ENCODE assay signal across 26 mouse cellular contexts in genomic region chr9:44468224-44468623, GRCm38 (mm10). TPM values are rescaled to one million over a fixed set of nuclear protein-coding genes. Genes with fewer than 3 reads are reported as not detected.
DNase-seq lines count a peak whose midpoint lies in the region; ATAC-seq lines count a peak whose summit lies in the region.
"Had no signal": no experiment of that assay in that cellular context is flagged by ENCODE, and none has a peak within 500 bp of the region (broad histone marks: within the 10 kb centered on the region; RNA-seq: fewer than 3 reads in every experiment).

No protein-coding gene starts in this region.

- H3K4me2 ChIP-seq in kidney, embryonic 15.5 days, result no peak overlapping the region
- no peak overlapping the region for H3K4me2 ChIP-seq in intestine, embryonic 15.5 days (replicated peaks)
- H3K4me2 ChIP-seq in midbrain, embryonic 15.5 days, result no peak overlapping the region
- H3K4me2 ChIP-seq: heart, embryonic 11.5 days; hindbrain, embryonic 14.5 days; neural tube, embryonic 12.5 days had no signal

- H3K9me3 ChIP-seq in kidney, embryonic 15.5 days (replicated peaks), result no peaks in the 10 kb centered on the region
- no peaks in the 10 kb centered on the region for H3K9me3 ChIP-seq in intestine, embryonic 15.5 days
- H3K9me3 ChIP-seq in midbrain, embryonic 15.5 days, result no peaks in the 10 kb centered on the region
- H3K9me3 ChIP-seq: neural tube, embryonic 12.5 days had no signal

- WGBS in kidney, embryonic 15.5 days, result 50% methylated on average over 7 of the region's 7 CpGs
- WGBS in intestine, embryonic 15.5 days, result 38% methylated on average over 7 of the region's 7 CpGs
- 55% methylated on average over 7 of the region's 7 CpGs for WGBS in midbrain, embryonic 15.5 days

- no peak overlapping the region for H3K9ac ChIP-seq in kidney, embryonic 15.5 days
- no peak overlapping the region for H3K9ac ChIP-seq in intestine, embryonic 15.5 days
- no peak overlapping the region for H3K9ac ChIP-seq in midbrain, embryonic 15.5 days
- H3K9ac ChIP-seq: hindbrain, embryonic 14.5 days; neural tube, embryonic 12.5 days had no signal

- no peak overlapping the region for H3K4me3 ChIP-seq in kidney, embryonic 15.5 days (replicated peaks)
- no peak overlapping the region for H3K4me3 ChIP-seq in intestine, embryonic 15.5 days (replicated peaks)
- no peak overlapping the region for H3K4me3 ChIP-seq in midbrain, embryonic 15.5 days
- H3K4me3 ChIP-seq: neural tube, embryonic 12.5 days had no signal

- no peaks in the 10 kb centered on the region for H3K36me3 ChIP-seq in kidney, embryonic 15.5 days
- H3K36me3 ChIP-seq in intestine, embryonic 15.5 days, result no peaks in the 10 kb centered on the region
- no peaks in the 10 kb centered on the region for H3K36me3 ChIP-seq in midbrain, embryonic 15.5 days (replicated peaks)
- H3K36me3 ChIP-seq: neural tube, embryonic 12.5 days had no signal

- no peak for ATAC-seq in kidney, embryonic 15.5 days (replicated peaks; ENCODE audit: low FRiP score)
- ATAC-seq in intestine, embryonic 15.5 days, result peak; percentile 45
- no peak for ATAC-seq in midbrain, embryonic 15.5 days (replicated peaks)
- ATAC-seq: lung, postnatal 0 days had no signal

- peak; percentile 64 for DNase-seq in kidney, adult 11 months
- peak; percentile 77 for DNase-seq in kidney, adult 9 months
- no peak for DNase-seq in lung, postnatal 36 days
- DNase-seq in adrenal gland, adult (ENCODE audit: inconsistent age in 2 of 2, low spot score in 1 of 2), result no peak
- DNase-seq: cerebellum, adult 18-20 months; cerebellum, postnatal 25 days; embryo, embryonic 11 days; heart, postnatal 10 days; layer of hippocampus, postnatal 36 days; left cerebral cortex, postnatal 4 days; liver; thymus, adult 18-20 months; thymus, postnatal 4 days had no signal

- no peaks in the 10 kb centered on the region for H3K27me3 ChIP-seq in kidney, embryonic 15.5 days
- no peaks in the 10 kb centered on the region for H3K27me3 ChIP-seq in intestine, embryonic 15.5 days (replicated peaks)
- H3K27me3 ChIP-seq in midbrain, embryonic 15.5 days (replicated peaks), result no peaks in the 10 kb centered on the region

- no peak overlapping the region for H3K27ac ChIP-seq in kidney, embryonic 15.5 days
- no peak overlapping the region for H3K27ac ChIP-seq in intestine, embryonic 15.5 days
- peak overlapping the region; percentile 69 for H3K27ac ChIP-seq in midbrain, embryonic 15.5 days
- H3K27ac ChIP-seq: hindbrain, embryonic 14.5 days; neural tube, embryonic 12.5 days had no signal

- no peaks in the 10 kb centered on the region for H3K4me1 ChIP-seq in kidney, embryonic 15.5 days
- H3K4me1 ChIP-seq in intestine, embryonic 15.5 days (replicated peaks), result no peaks in the 10 kb centered on the region
- H3K4me1 ChIP-seq in midbrain, embryonic 15.5 days, result peaks cover 21% of the 10 kb centered on the region
- H3K4me1 ChIP-seq: neural tube, embryonic 12.5 days had no signal

RNA-seq across cellular contexts. Expression of gene Upk2, which starts 13.4 kb away (rescaled TPM):
- polyA plus RNA-seq in kidney, embryonic 15.5 days (2015; fragmentation: Nextera tagmentation; extraction: Ambion mirVana), result 0.60 and 2.5 TPM in 2 replicates
- polyA plus RNA-seq in intestine, embryonic 15.5 days (2015; fragmentation: Nextera tagmentation; extraction: Ambion mirVana), result 1.2 TPM in 2 replicates
- polyA plus RNA-seq in midbrain, embryonic 15.5 days (2015; fragmentation: Nextera tagmentation; extraction: Ambion mirVana), result not detected in 2 replicates
- polyA plus RNA-seq: forebrain, embryonic 16.5 days; hindbrain, embryonic 14.5 days; liver, embryonic 16.5 days; spleen, adult 2 months had no signal

RNA-seq across cellular contexts. Expression of gene Bcl9l, which starts 14.4 kb away (rescaled TPM):
- polyA plus RNA-seq in kidney, embryonic 15.5 days (2015; fragmentation: Nextera tagmentation; extraction: Ambion mirVana), result 11.3 and 11.7 TPM in 2 replicates
- 7.5 and 7.8 TPM in 2 replicates for polyA plus RNA-seq in intestine, embryonic 15.5 days (2015; fragmentation: Nextera tagmentation; extraction: Ambion mirVana)
- 12.5 and 13.0 TPM in 2 replicates for polyA plus RNA-seq in midbrain, embryonic 15.5 days (2015; fragmentation: Nextera tagmentation; extraction: Ambion mirVana)

RNA-seq across cellular contexts. Expression of gene Foxr1, which starts 27.3 kb away (rescaled TPM):
- polyA plus RNA-seq in kidney, embryonic 15.5 days (2015; fragmentation: Nextera tagmentation; extraction: Ambion mirVana), result not detected in 2 replicates
- not detected in 2 replicates for polyA plus RNA-seq in intestine, embryonic 15.5 days (2015; fragmentation: Nextera tagmentation; extraction: Ambion mirVana)
- not detected in 2 replicates for polyA plus RNA-seq in midbrain, embryonic 15.5 days (2015; fragmentation: Nextera tagmentation; extraction: Ambion mirVana)
- polyA plus RNA-seq: C2C12; embryonic facial prominence, embryonic 14.5 days; forebrain, embryonic 16.5 days; heart, embryonic 11.5 days; hindbrain, embryonic 14.5 days; liver, embryonic 16.5 days; lung, postnatal 0 days; neural tube, embryonic 12.5 days; stomach, embryonic 14.5 days had no signal

RNA-seq across cellular contexts. Expression of gene Ccdc84, which starts 49.9 kb away (rescaled TPM):
- 29.1 and 30.9 TPM in 2 replicates for polyA plus RNA-seq in kidney, embryonic 15.5 days (2015; fragmentation: Nextera tagmentation; extraction: Ambion mirVana)
- 24.0 and 25.6 TPM in 2 replicates for polyA plus RNA-seq in intestine, embryonic 15.5 days (2015; fragmentation: Nextera tagmentation; extraction: Ambion mirVana)
- 37.6 and 39.9 TPM in 2 replicates for polyA plus RNA-seq in midbrain, embryonic 15.5 days (2015; fragmentation: Nextera tagmentation; extraction: Ambion mirVana)

Comparison
In these comparisons a context has a peak if more than half of its experiments do, and no peak if none do; other contexts are left out.
1. DNase-seq: peak in kidney, adult 11 months (single experiment) and kidney, adult 9 months (single experiment); none in lung, postnatal 36 days (single experiment) and adrenal gland, adult (0 of 2).